Mouse (Mus musculus): Measurements from ENCODE around the gene Map1b. TPM values are rescaled to one million over a fixed set of nuclear protein-coding genes. Genes with fewer than 3 reads are reported as not detected.
A peak's percentile ranks its signal among the peaks of the same experiment; 100 is the strongest.

Map1b gene
- total RNA-seq, 2 experiments from 2014 or later: 12.4 to 14.9 TPM

GRCm38 (mm10) chr13:99454977-99455376 is 61.4 kb downstream of the Map1b start:
- DNase-seq (ENCODE audit: low spot score): no peak
- intact Hi-C loops (cut with DNase I): no loop called here

- intact Hi-C loops (cut with DNase I): no loop called here
- no peak for DNase-seq (ENCODE audit: low spot score)
These were observed 63.9 kb downstream of the Map1b start for GRCm38 (mm10) chr13:99452444-99452843.

GRCm38 (mm10) chr13:99451276-99451675 is 65.1 kb downstream of the Map1b start:
- no peak for DNase-seq (ENCODE audit: low spot score)
- intact Hi-C loops (cut with DNase I): no loop called here

- intact Hi-C loops (cut with DNase I): no loop called here
- peak; percentile 25 for DNase-seq (ENCODE audit: low spot score)
These were observed 65.6 kb downstream of the Map1b start for GRCm38 (mm10) chr13:99450766-99451165.

GRCm38 (mm10) chr13:99449547-99449946 is 66.8 kb downstream of the Map1b start:
- DNase-seq (ENCODE audit: low spot score): no peak
- intact Hi-C loops (cut with DNase I): no loop called here

GRCm38 (mm10) chr13:99448278-99448677 is 68.1 kb downstream of the Map1b start:
- DNase-seq (ENCODE audit: low spot score): no peak
- intact Hi-C loops (cut with DNase I): no loop called here

- DNase-seq (ENCODE audit: low spot score): peak; percentile 22
- intact Hi-C loops (cut with DNase I): no loop called here
These were observed 68.7 kb downstream of the Map1b start for GRCm38 (mm10) chr13:99447403-99448199.

GRCm38 (mm10) chr13:99447002-99447401 is 69.3 kb downstream of the Map1b start:
- intact Hi-C loops (cut with DNase I): no loop called here
- no peak for DNase-seq (ENCODE audit: low spot score)

GRCm38 (mm10) chr13:99444880-99445279 is 71.5 kb downstream of the Map1b start:
- intact Hi-C loops (cut with DNase I): no loop called here
- no peak for DNase-seq (ENCODE audit: low spot score)

GRCm38 (mm10) chr13:99444431-99444871 is 71.9 kb downstream of the Map1b start:
- DNase-seq (ENCODE audit: low spot score): no peak
- intact Hi-C loops (cut with DNase I): no loop called here

- no peak for DNase-seq (ENCODE audit: low spot score)
- intact Hi-C loops (cut with DNase I): no loop called here
These were observed 72.7 kb downstream of the Map1b start for GRCm38 (mm10) chr13:99443484-99444175.

GRCm38 (mm10) chr13:99442434-99443249 is 73.7 kb downstream of the Map1b start:
- intact Hi-C loops (cut with DNase I): no loop called here
- no peak for DNase-seq (ENCODE audit: low spot score)

GRCm38 (mm10) chr13:99441700-99442433 is 74.5 kb downstream of the Map1b start:
- no peak for DNase-seq (ENCODE audit: low spot score)
- intact Hi-C loops (cut with DNase I): no loop called here

GRCm38 (mm10) chr13:99440228-99440627 is 76.1 kb downstream of the Map1b start:
- intact Hi-C loops (cut with DNase I): no loop called here
- no peak for DNase-seq (ENCODE audit: low spot score)

GRCm38 (mm10) chr13:99439357-99439756 is 77.0 kb downstream of the Map1b start:
- intact Hi-C loops (cut with DNase I): no loop called here
- DNase-seq (ENCODE audit: low spot score): no peak

- intact Hi-C loops (cut with DNase I): no loop called here
- DNase-seq (ENCODE audit: low spot score): no peak
These were observed 79.3 kb downstream of the Map1b start for GRCm38 (mm10) chr13:99437051-99437450.

- no peak for DNase-seq (ENCODE audit: low spot score)
- intact Hi-C loops (cut with DNase I): no loop called here
These were observed 81.8 kb downstream of the Map1b start for GRCm38 (mm10) chr13:99434494-99434893.

GRCm38 (mm10) chr13:99433068-99434008 is 83.0 kb downstream of the Map1b start:
- no peak for DNase-seq (ENCODE audit: low spot score)
- intact Hi-C loops (cut with DNase I): no loop called here

GRCm38 (mm10) chr13:99423581-99423980 is 92.8 kb downstream of the Map1b start:
- DNase-seq (ENCODE audit: low spot score): no peak
- intact Hi-C loops (cut with DNase I): no loop called here
